Mouse (Mus musculus) megakaryocyte, embryonic 14.5 days (primary cell): ENCODE data around the gene Gdf2.

Experiments used
- FLI1 ChIP-seq: IDR thresholded peaks from 2 replicates; pipeline ENCODE4 v1.6.1; 2012; ENCODE audit warnings: low read length, inconsistent platforms, mixed read lengths
- GATA1 ChIP-seq: IDR thresholded peaks from 3 replicates; pipeline ENCODE4 v1.6.1; 2012; ENCODE audit warnings: mixed read lengths, low read length, inconsistent platforms, borderline replicate concordance

DNA sequence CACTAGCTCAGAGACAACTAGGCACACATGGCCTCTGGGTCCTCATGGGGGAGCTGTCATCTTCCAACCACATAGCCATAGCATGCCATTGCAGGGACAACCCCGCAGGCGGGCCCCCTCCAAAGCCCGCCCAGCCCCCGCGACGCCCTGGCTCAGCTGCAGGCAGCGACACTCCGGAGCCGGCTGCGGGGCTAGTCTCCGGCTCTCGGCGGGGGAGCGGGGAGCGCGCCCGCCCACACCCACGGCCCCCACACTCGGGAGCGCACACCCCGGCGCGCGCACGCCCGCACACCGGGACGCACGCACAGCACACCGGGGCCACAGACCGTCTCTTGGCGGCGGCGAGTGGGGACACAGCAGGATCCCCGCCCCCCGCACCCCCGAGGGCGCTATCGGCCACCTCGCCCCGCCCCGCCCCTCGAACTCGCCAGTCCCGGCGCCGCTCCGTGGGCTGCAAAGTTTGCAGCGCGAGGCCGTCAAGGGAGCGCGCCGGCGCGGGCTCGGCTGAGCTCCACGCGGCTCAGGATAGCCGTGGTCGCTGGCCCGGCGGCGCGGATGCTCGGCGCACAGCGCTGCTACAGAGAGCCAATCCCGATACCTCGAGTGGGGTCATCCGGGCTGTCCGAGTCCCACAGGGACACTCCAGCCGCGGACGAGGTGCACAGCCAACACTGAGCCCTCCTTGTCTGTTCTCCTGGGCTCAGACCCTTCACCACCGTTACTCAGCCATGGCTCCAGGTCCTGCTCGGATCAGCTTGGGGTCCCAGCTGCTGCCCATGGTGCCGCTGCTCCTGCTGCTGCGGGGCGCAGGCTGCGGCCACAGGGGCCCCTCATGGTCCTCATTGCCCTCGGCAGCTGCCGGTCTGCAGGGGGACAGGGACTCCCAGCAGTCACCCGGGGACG, 17.4 kb upstream of the Gdf2 start, which contains the start of gene Gdf10:
- TF ChIP-seq GATA1 (no peak), FLI1 (no peak)
